Mouse (Mus musculus) forebrain, postnatal 0 days (tissue): ENCODE data around the gene Wfdc3. TPM values are rescaled to one million over a fixed set of nuclear protein-coding genes. Genes with fewer than 3 reads are reported as not detected.
A peak's percentile ranks its signal among the peaks of the same experiment; 100 is the strongest.

Experiments
- ATAC-seq: fragments of 200-750 bp; cut with Nextera tagmentation; 2 replicates; pipeline ENCODE4 v1.8.0; 2017; ENCODE audit warnings: mild to moderate bottlenecking, moderate library complexity
- DNase-seq: peaks from one replicate; pipeline ENCODE4 v3.0.0-alpha.2; 2015
- H3K27ac ChIP-seq: fragments of 300-500 bp; sonication (generic); 2 replicates; pipeline ENCODE4 v1.5.1; 2014; ENCODE audit warnings: low read depth, mild to moderate bottlenecking, antibody characterized with exemption, low read length, moderate library complexity, mixed read lengths
- H3K27me3 ChIP-seq: fragments of 300-500 bp; sonication (generic); 2 replicates; pipeline ENCODE4 v1.6.1; 2014; ENCODE audit warnings: mild to moderate bottlenecking, low read length, mixed read lengths; ENCODE audit not compliant: insufficient read depth
- H3K36me3 ChIP-seq: fragments of 300-500 bp; sonication (generic); 2 replicates; pipeline ENCODE4 v1.6.1; 2014; ENCODE audit warnings: mild to moderate bottlenecking, moderate library complexity; ENCODE audit not compliant: insufficient read depth
- H3K4me1 ChIP-seq: fragments of 300-500 bp; sonication (generic); 2 replicates; pipeline ENCODE4 v1.6.1; 2014; ENCODE audit warnings: antibody characterized with exemption; ENCODE audit not compliant: insufficient read depth
- H3K4me2 ChIP-seq: fragments of 300-500 bp; sonication (generic); 2 replicates; pipeline ENCODE4 v1.6.1; 2014; ENCODE audit warnings: low read depth, mild to moderate bottlenecking, moderate library complexity
- H3K4me3 ChIP-seq: fragments of 300-500 bp; sonication (generic); 2 replicates; pipeline ENCODE4 v1.5.1; 2014; ENCODE audit warnings: low read depth, low read length, mixed read lengths
- H3K9ac ChIP-seq: fragments of 300-500 bp; sonication (generic); 2 replicates; pipeline ENCODE4 v1.6.1; 2014; ENCODE audit warnings: mild to moderate bottlenecking
- H3K9me3 ChIP-seq: fragments of 300-500 bp; sonication (generic); 2 replicates; pipeline ENCODE4 v1.6.1; 2016; ENCODE audit warnings: low read length
- CTCF ChIP-seq: sonication (generic); IDR thresholded peaks from 2 replicates; pipeline ENCODE4 v1.5.1; 2016; ENCODE audit warnings: antibody characterized with exemption, control low read depth, low read depth
- WGBS: fragments of 180-500 bp; shearing (Covaris S2); extraction: QIAGEN DNeasy Blood & Tissue Kit; methylation state at CpG from one replicate; pipeline ENCODE4 v1.1.7; 2014; 5-methylcytosine and 5-hydroxymethylcytosine counted together
- polyA plus RNA-seq: library from polyadenylated mRNA; unstranded; fragments of >200 nt; fragmentation: Nextera tagmentation; extraction: Ambion mirVana; gene quantifications from 2 replicates; pipeline ENCODE4 v1.2.1, GENCODE M21; 2015
- total RNA-seq: library from RNA; depleted of rRNA; stranded (reverse); fragments of >200 nt; gene quantifications from 2 replicates; pipeline ENCODE4 v1.2.3, GENCODE M21; 2014

Wfdc3 gene
- total and polyA plus RNA-seq, 2 experiments from 2014 or later = 0.81 to 1.1 TPM

GRCm38 (mm10) chr2:164788411-164788810 lies 42.7 kb upstream of the Wfdc3 start:
- Histone ChIP-seq H3K4me1 (peaks cover 4% of the 10 kb centered on the region), H3K9ac (0 out of 2 replicates have a peak overlapping the region, but pooled peaks have one; percentile 26), H3K9me3 (no peaks in the 10 kb centered on the region), H3K27ac (no peak overlapping the region), H3K36me3 (peaks cover 32% of the 10 kb centered on the region), H3K27me3 (no peaks in the 10 kb centered on the region), H3K4me2 (no peak overlapping the region), H3K4me3 (no peak overlapping the region)
- no peak for DNase-seq
- WGBS = 70% methylated on average over 4 of the region's 4 CpGs
- TF ChIP-seq CTCF = no peak
- no peak for ATAC-seq

DNA sequence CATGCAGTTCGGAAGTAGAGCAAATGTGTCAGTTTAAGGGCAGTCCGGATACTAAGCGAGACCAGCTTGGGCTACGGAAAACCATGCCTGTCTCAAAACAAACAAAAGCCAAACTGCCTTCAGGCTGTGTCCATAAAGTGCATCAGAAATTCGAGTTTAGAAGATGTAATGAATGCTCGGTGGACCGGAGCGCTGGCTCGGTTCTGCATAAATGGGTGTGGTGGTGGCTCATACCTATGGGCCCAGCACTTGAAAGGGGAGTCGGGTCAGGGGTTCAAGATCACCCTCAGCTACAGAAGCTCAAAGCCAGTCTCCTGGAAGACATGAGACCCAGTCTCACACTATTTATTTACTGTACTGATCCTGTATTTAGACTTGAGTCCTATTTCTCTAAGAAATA lies 42.0 kb upstream of the Wfdc3 start:
- Histone ChIP-seq H3K4me3 (no peak overlapping the region), H3K36me3 (peaks cover 25% of the 10 kb centered on the region), H3K9ac (no peak overlapping the region), H3K4me1 (peaks cover 4% of the 10 kb centered on the region), H3K27ac (no peak overlapping the region), H3K27me3 (no peaks in the 10 kb centered on the region), H3K9me3 (no peaks in the 10 kb centered on the region), H3K4me2 (no peak overlapping the region)
- no peak for TF ChIP-seq CTCF
- no peak for ATAC-seq
- no peak for DNase-seq
- 87% methylated on average over 10 of the region's 10 CpGs for WGBS

DNA sequence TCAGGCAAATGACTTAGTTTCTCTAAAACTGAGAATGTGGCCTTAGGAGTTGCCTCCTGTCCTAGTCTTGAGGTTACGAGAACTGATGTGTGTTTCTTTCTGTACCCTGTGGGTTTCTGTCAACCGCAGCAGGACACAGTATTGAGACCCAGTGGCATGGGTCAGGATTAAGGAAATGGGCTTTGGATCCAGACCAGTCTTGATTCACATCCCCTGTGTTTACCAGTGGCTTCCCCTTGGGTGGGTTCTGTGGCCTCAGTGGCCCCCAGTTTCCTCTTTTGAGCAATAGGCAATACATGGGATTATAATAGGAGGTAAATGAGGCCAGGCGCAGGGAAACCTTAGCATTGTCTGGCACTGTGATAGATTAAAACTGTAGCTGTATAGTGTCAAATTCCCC lies 41.3 kb upstream of the Wfdc3 start:
- Histone ChIP-seq H3K4me3 (peak overlapping the region; percentile 76), H3K36me3 (peaks cover 18% of the 10 kb centered on the region), H3K27me3 (no peaks in the 10 kb centered on the region), H3K4me2 (peak overlapping the region; percentile 89), H3K4me1 (peaks cover 4% of the 10 kb centered on the region), H3K27ac (no peak overlapping the region), H3K9me3 (no peaks in the 10 kb centered on the region), H3K9ac (no peak overlapping the region; the same call in 1 of the 2 replicates)
- ATAC-seq (no peak), DNase-seq (no peak)
- TF ChIP-seq CTCF = no peak
- WGBS = 88% methylated on average over 3 of the region's 3 CpGs

DNA sequence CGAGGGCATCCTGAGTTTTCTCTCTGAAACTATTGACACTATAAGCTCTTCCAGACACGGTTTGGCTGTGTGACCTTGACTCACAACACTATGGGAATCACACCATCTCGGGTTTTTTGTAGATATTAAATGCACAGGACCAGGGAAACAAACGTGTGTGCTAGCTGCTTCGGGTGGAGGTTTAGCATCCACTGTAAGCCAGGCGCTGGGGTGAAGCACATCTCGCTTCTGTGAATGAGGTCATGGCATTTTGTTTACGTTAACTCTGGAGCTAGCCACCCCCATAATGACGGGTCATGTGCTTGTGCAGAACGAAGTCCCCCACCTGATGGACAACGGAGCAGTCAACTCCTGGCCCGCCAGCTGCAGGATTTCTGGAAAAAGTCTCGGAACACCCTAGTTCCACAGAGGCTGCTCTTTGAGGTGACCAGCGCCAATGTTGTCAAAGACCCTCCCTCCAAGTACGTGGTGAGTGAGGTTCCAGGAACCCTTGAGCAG lies 40.7 kb upstream of the Wfdc3 start:
- no peak for TF ChIP-seq CTCF
- ATAC-seq (0 out of 2 replicates have a peak, but pooled peaks have one; percentile 2), DNase-seq (no peak)
- Histone ChIP-seq H3K9me3 (no peaks in the 10 kb centered on the region), H3K27me3 (no peaks in the 10 kb centered on the region), H3K27ac (peak overlapping the region; percentile 78), H3K4me2 (peak overlapping the region; percentile 89), H3K9ac (peak overlapping the region; percentile 82), H3K4me1 (peaks cover 4% of the 10 kb centered on the region), H3K36me3 (peaks cover 12% of the 10 kb centered on the region), H3K4me3 (peak overlapping the region; percentile 76)
- WGBS = 8% methylated on average over 15 of the region's 15 CpGs

DNA sequence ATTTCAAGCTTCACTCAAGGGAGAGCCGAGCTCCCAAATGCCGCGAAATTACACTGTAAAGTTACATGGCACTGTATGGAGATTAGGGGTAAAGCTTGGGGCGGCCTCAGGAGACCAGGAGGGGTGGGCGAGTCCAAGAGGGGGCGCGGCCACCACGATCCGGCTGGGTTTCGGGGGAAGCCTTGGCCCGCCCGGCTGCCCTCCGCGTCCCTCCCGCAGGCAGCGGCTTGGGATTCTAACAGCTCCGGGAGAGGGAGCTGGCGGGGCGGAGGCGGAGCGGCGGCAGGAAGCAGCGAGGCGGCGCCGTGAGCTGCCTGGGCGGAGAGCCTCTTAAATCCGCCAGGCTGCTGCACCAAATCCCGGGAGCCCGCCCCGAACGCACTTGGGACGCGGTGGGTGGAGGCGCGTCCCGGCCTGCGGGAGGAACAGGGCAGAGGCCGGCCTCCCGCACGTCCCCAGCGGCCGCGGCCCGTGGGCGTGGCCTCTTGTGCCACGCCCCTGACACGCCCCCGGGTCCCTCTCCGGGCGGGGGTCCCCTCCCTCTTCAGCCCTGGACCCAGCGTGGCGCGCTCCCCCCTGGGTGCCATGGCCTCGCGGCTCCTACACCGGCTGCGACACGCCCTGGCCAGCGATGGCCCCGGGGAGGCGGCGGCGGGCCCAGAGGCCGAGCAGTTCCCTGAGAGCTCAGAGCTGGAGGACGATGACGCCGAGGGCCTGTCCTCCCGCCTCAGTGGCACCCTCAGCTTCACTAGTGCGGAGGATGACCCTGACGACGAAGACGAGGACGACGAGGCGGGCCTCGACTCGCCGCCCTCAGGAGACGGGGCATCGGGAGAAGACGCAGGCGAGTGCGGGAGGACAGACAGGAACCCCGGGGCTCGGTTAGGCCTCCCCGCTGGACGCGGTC lies 40.0 kb upstream of the Wfdc3 start, which contains the start of gene Snx21:
TSS of gene Snx21 (plus strand) at position 343 of the 907 bp plus-strand sequence.
- no peaks in the 10 kb centered on the region for H3K27me3 ChIP-seq
- DNase-seq (peak; percentile 87), ATAC-seq (peak; percentile 87)
- H3K36me3 ChIP-seq = peaks cover 7% of the 10 kb centered on the region; the same call in 1 of the 2 replicates
- peaks cover 4% of the 10 kb centered on the region for H3K4me1 ChIP-seq
- H3K9ac ChIP-seq = peak within 1 kb of the TSS; percentile 82
- H3K4me2 ChIP-seq = peak within 1 kb of the TSS; percentile 89
- peak; percentile 71 for TF ChIP-seq CTCF
- no peaks in the 10 kb centered on the region for H3K9me3 ChIP-seq
- H3K4me3 ChIP-seq = peak within 1 kb of the TSS; percentile 76
- 2% methylated on average over 78 of the region's 89 CpGs for WGBS
- H3K27ac ChIP-seq = peak within 1 kb of the TSS; percentile 78

- H3K9ac ChIP-seq = peak overlapping the region; percentile 82
- H3K27ac ChIP-seq = peak overlapping the region; percentile 78
- DNase-seq = no peak
- peak overlapping the region; percentile 76 for H3K4me3 ChIP-seq
- no peak for TF ChIP-seq CTCF
- H3K4me2 ChIP-seq = peak overlapping the region; percentile 89
- no peak for ATAC-seq
- WGBS = 16% methylated on average over 7 of the region's 7 CpGs
- no peaks in the 10 kb centered on the region for H3K9me3 ChIP-seq
- H3K27me3 ChIP-seq = no peaks in the 10 kb centered on the region
- H3K36me3 ChIP-seq = 0 out of 2 replicates have a peak, but pooled peaks cover 3% of the 10 kb centered on the region
- H3K4me1 ChIP-seq = peaks cover 4% of the 10 kb centered on the region
Observed at GRCm38 (mm10) chr2:164784869-164785420, 39.2 kb upstream of the Wfdc3 start.
